In genomic region chr6:93821512-93821911, GRCm38 (mm10) we compare ENCODE assay signal across 16 mouse cellular contexts.
DNase-seq lines count a peak whose midpoint lies in the region; ATAC-seq lines count a peak whose summit lies in the region.
"Had no signal": no experiment of that assay in that cellular context is flagged by ENCODE, and none has a peak within 500 bp of the region (broad histone marks: within the 10 kb centered on the region; RNA-seq: fewer than 3 reads in every experiment).

No protein-coding gene starts in this region.

- WGBS in heart, embryonic 10.5 days = 79% methylated on average over 7 of the region's 7 CpGs
- WGBS in heart, embryonic 11.5 days (ENCODE audit: insufficient replicate concordance) = 77% methylated on average over 7 of the region's 7 CpGs
- 37% methylated on average over 7 of the region's 7 CpGs for WGBS in neural tube, embryonic 11.5 days

- peaks cover 9% of the 10 kb centered on the region for H3K4me1 ChIP-seq in heart, embryonic 10.5 days
- H3K4me1 ChIP-seq in heart, embryonic 11.5 days (ENCODE audit: control insufficient read depth, insufficient read depth, low read length) = peaks cover 3% of the 10 kb centered on the region; the same call in 1 of the 2 replicates
- H3K4me1 ChIP-seq in neural tube, embryonic 11.5 days (ENCODE audit: control insufficient read depth, insufficient read depth, low read length) = peaks cover 29% of the 10 kb centered on the region
- H3K4me1 ChIP-seq: lung, embryonic 15.5 days had no signal

- DNase-seq in heart, embryonic 10.5 days (ENCODE audit: low spot score) = peak; percentile 7
- DNase-seq in Muller cell, postnatal 12 days (ENCODE audit: inconsistent ontology term) = peak; percentile 67
- peak; percentile 24 for DNase-seq in forelimb bud, embryonic 11.5 days (ENCODE audit: low read depth, low spot score)
- peak; percentile 40 for DNase-seq in neural tube, embryonic 11.5 days (ENCODE audit: low spot score)
- DNase-seq in left cerebral cortex, postnatal 36 days (ENCODE audit: low spot score in 2 of 2) = no peak
- DNase-seq in thymus, postnatal 25 days = no peak
- no peak for DNase-seq in right cerebral cortex, adult 18-20 months
- DNase-seq: adrenal gland, postnatal 10 days; heart, postnatal 36 days; kidney, postnatal 10 days; liver; spleen, adult 18-20 months had no signal

- 0 out of 2 replicates have a peak, but pooled peaks cover 4% of the 10 kb centered on the region for H3K36me3 ChIP-seq in heart, embryonic 10.5 days
- H3K36me3 ChIP-seq in heart, embryonic 11.5 days (ENCODE audit: control insufficient read depth, insufficient read depth, low read length) = no peaks in the 10 kb centered on the region
- no peaks in the 10 kb centered on the region for H3K36me3 ChIP-seq in neural tube, embryonic 11.5 days (ENCODE audit: control insufficient read depth, insufficient read depth, low read length)
- H3K36me3 ChIP-seq: embryonic facial prominence, embryonic 15.5 days; lung, embryonic 15.5 days had no signal

- H3K27ac ChIP-seq in heart, embryonic 10.5 days = no peak overlapping the region
- no peak overlapping the region for H3K27ac ChIP-seq in heart, embryonic 11.5 days (ENCODE audit: low read depth, low read length)
- 0 out of 2 replicates have a peak overlapping the region, but pooled peaks have one; percentile 15 for H3K27ac ChIP-seq in neural tube, embryonic 11.5 days (ENCODE audit: low read depth, low read length)
- H3K27ac ChIP-seq: embryonic facial prominence, embryonic 15.5 days; lung, embryonic 15.5 days; stomach, postnatal 0 days had no signal

- intact Hi-C loops in left cerebral cortex, postnatal 36 days (cut with DNase I) = no loop called here

- no peak overlapping the region for H3K4me3 ChIP-seq in heart, embryonic 10.5 days
- H3K4me3 ChIP-seq in heart, embryonic 11.5 days (ENCODE audit: low read depth, low read length) = no peak overlapping the region
- H3K4me3 ChIP-seq in neural tube, embryonic 11.5 days (ENCODE audit: low read depth, low read length) = no peak overlapping the region
- H3K4me3 ChIP-seq: embryonic facial prominence, embryonic 15.5 days; lung, embryonic 15.5 days had no signal

- no peaks in the 10 kb centered on the region for H3K27me3 ChIP-seq in heart, embryonic 10.5 days (ENCODE audit: insufficient read depth, poor library complexity, severe bottlenecking)
- no peaks in the 10 kb centered on the region for H3K27me3 ChIP-seq in heart, embryonic 11.5 days (ENCODE audit: control insufficient read depth, insufficient read depth, low read length)
- no peaks in the 10 kb centered on the region for H3K27me3 ChIP-seq in neural tube, embryonic 11.5 days (ENCODE audit: control insufficient read depth, insufficient read depth, low read length)
- H3K27me3 ChIP-seq: embryonic facial prominence, embryonic 15.5 days; lung, embryonic 15.5 days had no signal

- H3K9me3 ChIP-seq in heart, embryonic 10.5 days = no peaks in the 10 kb centered on the region
- no peaks in the 10 kb centered on the region for H3K9me3 ChIP-seq in heart, embryonic 11.5 days (replicated peaks; ENCODE audit: control insufficient read depth, low read length)
- H3K9me3 ChIP-seq in neural tube, embryonic 11.5 days (ENCODE audit: control insufficient read depth, low read length) = no peaks in the 10 kb centered on the region
- H3K9me3 ChIP-seq: embryonic facial prominence, embryonic 15.5 days; lung, embryonic 15.5 days had no signal

- no peak overlapping the region for H3K9ac ChIP-seq in heart, embryonic 11.5 days (ENCODE audit: low read depth, low read length)
- H3K9ac ChIP-seq in neural tube, embryonic 11.5 days (ENCODE audit: low read length) = no peak overlapping the region
- H3K9ac ChIP-seq: embryonic facial prominence, embryonic 15.5 days; lung, embryonic 15.5 days had no signal

- no peak overlapping the region for H3K4me2 ChIP-seq in heart, embryonic 11.5 days
- no peak overlapping the region for H3K4me2 ChIP-seq in neural tube, embryonic 11.5 days (ENCODE audit: low read depth)
- H3K4me2 ChIP-seq: embryonic facial prominence, embryonic 15.5 days; lung, embryonic 15.5 days had no signal

- no peak for ATAC-seq in heart, embryonic 11.5 days (replicated peaks; ENCODE audit: insufficient number of reproducible peaks, low FRiP score, low TSS enrichment)
- no peak for ATAC-seq in neural tube, embryonic 11.5 days (ENCODE audit: insufficient read depth, low FRiP score, low TSS enrichment)

Comparison
In these comparisons a context has a peak if more than half of its experiments do, and no peak if none do; other contexts are left out.
1. DNase-seq: peak in heart, embryonic 10.5 days (single experiment), Muller cell, postnatal 12 days (single experiment), forelimb bud, embryonic 11.5 days (single experiment) and neural tube, embryonic 11.5 days (single experiment); none in left cerebral cortex, postnatal 36 days (0 of 2), thymus, postnatal 25 days (single experiment) and right cerebral cortex, adult 18-20 months (single experiment).